Mouse (Mus musculus) T-cell, adult 2 months (primary cell): ENCODE results near the gene Ccdc148.

Source experiments
- DNase-seq: peaks from one replicate; pipeline ENCODE4 v3.0.0; 2022; ENCODE audit warnings: low spot score

Gene Ccdc148

DNA sequence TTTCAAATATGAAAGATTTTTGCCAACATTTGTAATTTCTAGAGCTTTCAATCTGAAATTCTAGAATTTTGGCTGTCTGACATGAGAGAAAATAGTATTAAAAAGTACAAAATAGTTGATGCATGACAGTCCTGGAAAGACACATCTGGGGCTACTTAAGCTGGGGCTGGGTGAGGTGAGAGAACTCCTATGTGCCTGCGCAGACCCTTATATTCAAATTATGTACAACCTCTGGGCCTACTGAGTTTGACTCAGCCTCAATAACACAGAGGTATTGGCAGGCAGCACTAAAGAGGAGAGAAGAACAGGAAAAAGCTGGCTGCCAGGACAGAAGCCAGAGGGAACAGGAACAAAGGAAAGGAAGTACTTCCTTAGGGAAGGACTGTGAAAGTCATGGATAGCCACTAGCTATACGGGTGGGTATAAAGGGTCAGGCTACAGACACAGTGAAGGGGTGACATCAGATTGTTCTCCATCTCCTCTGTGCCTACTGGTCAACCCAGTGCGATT lies 381.4 kb downstream of the Ccdc148 start:
- no peak for DNase-seq

DNA sequence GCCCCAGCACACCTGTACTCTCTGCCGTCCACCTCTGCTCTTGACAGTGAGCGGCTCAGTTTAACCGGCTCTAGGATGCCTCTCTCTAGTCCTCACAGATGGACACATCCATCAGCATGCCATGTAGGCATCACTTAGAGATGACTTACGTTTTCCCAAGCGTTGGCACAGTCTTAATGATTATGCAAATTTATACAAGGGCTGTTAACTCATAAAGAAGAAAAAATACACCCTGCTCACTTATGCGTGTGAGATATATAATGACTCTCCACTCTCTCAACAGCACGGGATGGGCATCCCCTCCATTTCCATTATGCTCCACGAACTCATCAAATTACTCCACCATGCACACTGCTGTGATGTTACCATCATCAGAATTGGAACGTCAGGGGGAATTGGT lies 386.6 kb downstream of the Ccdc148 start:
- DNase-seq, result no peak
